Mouse (Mus musculus) megakaryocyte, adult 5-6 weeks (primary cell): Measurements from ENCODE around the gene Slc1a2. TPM values are rescaled to one million over a fixed set of nuclear protein-coding genes. Genes with fewer than 3 reads are reported as not detected.
A peak's percentile ranks its signal among the peaks of the same experiment; 100 is the strongest.

Source experiments
- ATAC-seq: 2 replicates; pipeline ENCODE4 v1.8.0; 2016; ENCODE audit warnings: mild to moderate bottlenecking, inconsistent platforms; ENCODE audit not compliant: poor library complexity, severe bottlenecking
- total RNA-seq, 2 experiments: library from RNA; stranded (forward) in 1 of 2; stranded (reverse) in 1 of 2; fragments of 153-499, 151-499 nt in 1 of 2; fragments of 221-1000, 200-1000 nt in 1 of 2; gene quantifications; 2 replicates each; pipeline versions ENCODE4 v1.2.3 to v1.2.4; 2015 to 2017

Slc1a2 gene
- total RNA-seq, 2 experiments from 2014 or later: 0.04 TPM; not detected in 1

DNA sequence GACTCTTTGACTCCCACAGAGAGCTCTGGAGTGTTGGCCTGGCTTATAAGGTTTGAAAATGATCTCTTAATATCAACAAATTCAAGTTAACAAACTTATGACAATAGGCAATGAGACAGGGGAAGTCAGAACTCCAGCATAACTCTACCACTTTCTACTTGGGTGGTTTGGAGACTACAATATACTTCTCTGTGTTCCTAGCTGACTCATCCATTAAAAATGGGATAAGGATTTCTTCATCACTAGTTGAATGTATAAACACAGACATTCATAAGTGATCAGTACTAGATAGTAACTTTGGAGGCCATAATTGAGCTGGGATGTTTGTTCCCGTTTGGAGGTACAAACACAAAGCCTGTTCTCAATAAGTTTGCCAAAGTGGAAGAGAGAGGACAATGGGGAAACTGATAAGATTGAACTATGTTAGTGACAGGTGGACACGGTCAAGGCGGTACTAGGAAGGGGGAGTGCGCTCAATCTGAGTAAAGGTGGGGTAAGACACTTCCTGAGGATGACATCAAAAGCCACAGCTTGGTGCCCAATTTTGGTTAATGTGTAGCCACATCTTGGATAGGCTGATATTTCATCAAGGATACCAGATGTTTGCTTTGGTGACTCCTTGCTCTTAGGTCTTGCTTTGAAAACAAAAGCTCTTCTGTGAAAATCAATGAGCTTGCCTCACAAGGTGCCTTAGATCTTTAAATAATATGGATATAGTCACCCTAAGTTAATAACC, 147.5 kb downstream of the Slc1a2 start:
- ATAC-seq: no peak

DNA sequence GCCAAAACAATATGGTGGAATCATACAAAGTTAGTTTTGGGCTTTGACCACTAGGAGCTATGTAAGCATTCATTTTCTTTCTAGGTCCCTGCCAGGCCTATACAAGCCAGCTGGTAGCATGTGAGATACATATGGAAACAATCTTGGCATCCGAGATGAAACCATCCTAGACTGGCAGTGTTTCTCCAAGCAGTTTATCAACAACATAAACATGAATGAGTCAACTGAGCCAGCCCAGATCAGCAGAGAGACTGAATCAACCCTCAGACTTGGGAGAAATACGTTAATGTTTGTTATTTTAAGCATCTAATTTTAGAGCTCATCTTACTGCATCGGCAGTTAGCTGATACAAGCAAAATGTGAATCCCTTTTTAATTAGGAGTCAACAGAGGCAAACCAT, 149.2 kb downstream of the Slc1a2 start:
- no peak for ATAC-seq

- ATAC-seq: no peak
Observed at GRCm38 (mm10) chr2:102809436-102809835, 151.0 kb downstream of the Slc1a2 start.

DNA sequence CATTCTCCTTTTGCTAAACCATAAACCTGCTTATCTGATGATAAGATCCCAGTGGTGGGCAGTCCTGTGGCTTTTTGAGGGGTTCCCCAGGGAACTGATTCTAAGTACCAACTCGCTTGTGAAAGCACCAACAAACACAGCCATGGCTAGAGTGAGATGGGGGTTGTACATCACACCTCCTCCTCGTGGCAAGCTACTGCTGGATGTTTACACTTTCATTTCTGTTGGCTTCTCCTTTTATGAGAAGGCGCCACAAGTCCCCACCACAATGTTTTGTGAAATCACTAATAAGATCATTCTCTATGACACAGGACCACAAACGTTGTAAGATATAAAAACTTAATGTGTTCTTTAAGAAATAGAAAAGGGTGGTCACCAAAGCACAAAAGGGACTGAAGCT, 154.3 kb downstream of the Slc1a2 start:
- ATAC-seq: peak; percentile 58

DNA sequence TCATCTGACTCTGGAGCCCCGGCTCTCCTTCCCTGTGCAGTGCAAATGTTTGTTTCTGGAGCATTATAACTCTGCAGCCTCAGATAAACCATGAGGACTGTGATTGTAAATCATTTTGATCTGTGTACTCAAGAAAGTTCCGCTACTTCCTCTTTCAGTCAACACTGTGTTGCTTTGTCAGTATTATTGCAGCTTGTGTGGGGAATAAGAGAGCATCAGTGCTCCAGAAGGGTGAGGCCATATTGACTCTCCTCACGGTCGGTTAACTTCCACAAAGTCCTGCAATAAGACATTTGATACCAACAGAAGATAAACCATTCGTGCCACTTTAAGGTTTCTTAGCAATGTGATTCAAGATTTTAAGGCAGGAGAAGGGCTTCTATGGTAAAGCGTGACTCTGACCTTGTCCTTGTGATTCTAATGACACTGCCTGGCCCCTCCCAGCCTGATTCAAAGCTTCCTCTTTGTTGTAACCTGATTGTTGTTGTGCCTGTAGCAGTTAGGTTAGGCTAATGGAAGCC, 156.9 kb downstream of the Slc1a2 start:
- ATAC-seq: peak; percentile 62

DNA sequence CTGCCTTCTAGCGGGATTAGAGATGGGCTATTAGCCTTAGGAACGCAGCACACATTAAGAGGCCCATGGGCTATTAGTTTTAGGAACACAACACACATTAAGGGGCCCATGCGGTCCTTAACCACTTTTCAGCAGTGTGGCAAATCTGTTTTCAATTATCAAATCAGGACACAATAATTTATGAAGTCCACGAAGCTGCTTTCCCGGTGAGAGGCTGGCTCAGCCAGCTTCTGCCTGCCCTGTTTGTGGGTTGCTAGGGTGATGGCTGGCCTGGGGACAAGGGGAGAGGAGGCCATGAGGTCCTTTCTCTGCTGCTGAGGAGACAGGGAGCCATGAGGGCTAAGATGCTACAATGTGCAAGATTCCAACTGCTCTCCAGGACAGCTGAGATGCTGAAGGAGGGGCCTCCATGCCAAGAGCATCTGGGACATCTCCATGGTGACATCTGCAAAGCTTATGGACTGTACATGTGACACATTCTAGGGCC, 161.8 kb downstream of the Slc1a2 start:
- no peak for ATAC-seq

DNA sequence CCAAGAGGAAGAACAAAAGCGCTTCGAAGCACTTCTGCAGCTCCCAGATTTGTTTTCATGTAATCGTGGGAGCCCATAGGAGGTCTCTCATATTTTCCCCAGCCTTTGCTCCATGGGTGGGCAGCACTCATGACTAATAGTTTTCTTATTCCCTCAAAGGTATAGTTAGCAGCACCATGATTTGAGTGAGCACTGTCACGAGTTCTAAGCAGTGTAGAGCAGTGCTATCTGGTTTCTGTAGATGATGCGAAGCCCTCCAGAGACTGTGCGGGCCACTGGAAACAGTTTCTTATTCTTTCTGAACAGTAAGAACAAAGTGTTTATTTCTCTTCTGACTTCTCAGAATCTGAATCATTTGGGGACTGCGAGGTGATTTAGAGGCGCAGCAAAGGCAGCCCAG, 162.3 kb downstream of the Slc1a2 start:
- ATAC-seq: no peak

- no peak for ATAC-seq
Observed at GRCm38 (mm10) chr2:102822036-102822435, 163.6 kb downstream of the Slc1a2 start.

- no peak for ATAC-seq
Observed at GRCm38 (mm10) chr2:102825961-102826633, 167.6 kb downstream of the Slc1a2 start.

DNA sequence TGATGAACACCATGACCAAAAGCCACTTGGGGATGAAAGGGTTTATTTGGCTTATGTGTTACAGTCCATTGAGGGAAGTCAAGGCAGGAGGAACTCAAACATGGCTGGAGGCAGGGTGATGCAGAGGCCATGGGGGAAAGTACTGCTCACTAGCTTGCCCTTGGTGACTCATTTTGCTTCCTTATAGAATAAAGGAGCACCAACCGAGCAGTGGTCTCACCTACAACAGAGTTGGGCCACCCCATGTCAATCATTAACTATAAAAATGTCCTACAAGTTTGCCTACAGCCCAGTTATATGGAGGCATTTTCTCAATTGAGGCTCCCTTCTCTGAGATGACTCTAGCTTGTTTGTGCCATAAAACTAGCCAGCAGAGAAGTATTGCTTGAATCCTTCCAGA, 169.4 kb downstream of the Slc1a2 start:
- no peak for ATAC-seq

DNA sequence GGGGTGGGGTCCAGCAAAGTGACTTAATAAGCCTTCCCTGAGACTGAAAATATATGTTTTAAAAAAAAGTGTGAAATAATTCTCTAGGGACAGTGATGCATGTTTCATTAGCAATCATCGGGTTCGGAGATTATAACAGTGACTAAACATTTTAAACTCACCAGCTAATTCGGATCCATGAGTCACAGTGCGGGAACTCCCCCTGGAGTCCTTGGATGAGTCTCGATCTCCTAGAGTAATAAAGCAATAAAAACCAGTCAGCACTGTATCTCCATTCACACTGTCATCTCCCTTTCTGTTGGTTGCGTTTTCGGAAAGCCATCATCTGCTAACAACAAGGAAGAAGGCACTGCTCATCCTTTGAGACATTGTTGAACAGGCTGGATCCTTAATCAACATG, 169.9 kb downstream of the Slc1a2 start:
- ATAC-seq: no peak

GRCm38 (mm10) chr2:102829201-102829600, 170.7 kb downstream of the Slc1a2 start:
- ATAC-seq: peak; percentile 75

DNA sequence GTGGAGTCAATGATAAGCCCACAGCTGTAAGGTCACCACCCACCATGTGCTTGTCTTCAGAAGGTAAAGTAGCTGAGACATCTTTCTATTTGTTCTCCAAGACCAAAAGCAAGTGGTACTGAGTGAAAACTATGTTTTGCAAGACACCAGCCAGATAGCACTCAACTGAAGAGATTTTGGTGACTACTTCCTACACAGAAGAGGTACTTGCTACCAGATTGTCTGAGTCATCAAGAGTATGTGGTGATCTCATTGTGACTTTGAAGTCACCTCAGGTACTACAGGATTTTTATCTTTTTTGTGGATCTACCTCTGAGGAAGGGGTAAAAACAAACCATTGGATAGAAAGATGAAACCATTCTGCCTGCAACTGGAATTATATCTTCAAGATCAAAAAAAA, 173.1 kb downstream of the Slc1a2 start:
- no peak for ATAC-seq

GRCm38 (mm10) chr2:102838179-102838578, 179.7 kb downstream of the Slc1a2 start:
- no peak for ATAC-seq

Other genes with a start within 250 kb of the Slc1a2 start
- gene Fjx1, start 206.2 kb upstream of the Slc1a2 start, total RNA-seq (2015): not detected in 2 replicates
- not detected in 2 replicates for gene Fjx1, start 206.2 kb upstream of the Slc1a2 start, total RNA-seq (2017)
- gene Pamr1, start 108.6 kb upstream of the Slc1a2 start, total RNA-seq (2015): not detected in 2 replicates
- not detected in 2 replicates for gene Pamr1, start 108.6 kb upstream of the Slc1a2 start, total RNA-seq (2017)
- gene Cd44, start 243.0 kb downstream of the Slc1a2 start, total RNA-seq (2015): 358 and 368 TPM in 2 replicates
- 289 and 337 TPM in 2 replicates for gene Cd44, start 243.0 kb downstream of the Slc1a2 start, total RNA-seq (2017)